14 mouse cellular contexts compared by ENCODE assay signal in genomic region chr10:58824016-58824568, GRCm38 (mm10). TPM values are rescaled to one million over a fixed set of nuclear protein-coding genes. Genes with fewer than 3 reads are reported as not detected.
"Had no signal": no experiment of that assay in that cellular context is flagged by ENCODE, and none has a peak within 500 bp of the region (broad histone marks: within the 10 kb centered on the region; RNA-seq: fewer than 3 reads in every experiment).

No protein-coding gene starts in this region.

- DNase-seq: gastrocnemius, adult 2 months; gastrocnemius, postnatal 10 days; gastrocnemius, postnatal 25 days; heart, adult 2 months; heart, postnatal 4 days; kidney, adult 18-20 months; kidney, adult 8-10 months; kidney, postnatal 10 days; kidney, postnatal 25 days; kidney, postnatal 4 days; liver; liver, embryonic 13.5 days; liver, postnatal 0 days had no signal

RNA-seq across cellular contexts. Expression of gene Sh3rf3, which starts 10.9 kb away (rescaled TPM):
- total RNA-seq: granulocyte monocyte progenitor cell, adult 5-6 weeks had no signal
